Mouse (Mus musculus): ENCODE data around the gene Sf3b2. TPM values are rescaled to one million over a fixed set of nuclear protein-coding genes. Genes with fewer than 3 reads are reported as not detected.

Sf3b2 gene
- total and polyA plus RNA-seq, 3 experiments, result 180 to 331 (median 259) TPM

- TF ChIP-seq USF2 (IDR thresholded peaks at IDR 0.05; ENCODE audit: borderline replicate concordance in 1 of 2, insufficient read depth in 1 of 2, low read depth in 1 of 2, low read length in 2 of 2) (no peak), SIN3A (IDR thresholded peaks at IDR 0.05; ENCODE audit: low read length) (peak; percentile 38; the same call in 1 of the 2 replicates), ZNF384 (IDR thresholded peaks at IDR 0.05; ENCODE audit: low read depth, low read length) (no peak), POLR2AphosphoS5 (IDR thresholded peaks at IDR 0.05; ENCODE audit: borderline replicate concordance, low read depth, low read length) (no peak), MYC (IDR thresholded peaks at IDR 0.05; ENCODE audit: low read depth, low read length) (no peak), TBP (IDR thresholded peaks at IDR 0.05; ENCODE audit: low read depth, low read length) (no peak), CHD1 (IDR thresholded peaks at IDR 0.05; ENCODE audit: low read depth, low read length) (no peak), SMC3 (IDR thresholded peaks at IDR 0.05; ENCODE audit: low read depth, low read length) (no peak), KAT2A (conservative IDR thresholded peaks at IDR 0.05; ENCODE audit: low read depth, low read length) (no peak), GATA1 (IDR thresholded peaks at IDR 0.05; ENCODE audit: low read depth, low read length) (peak; percentile 76), MAX (IDR thresholded peaks at IDR 0.05; ENCODE audit: low read length) (no peak), HCFC1 (IDR thresholded peaks at IDR 0.05; ENCODE audit: low read depth, low read length) (no peak), GABPA (IDR thresholded peaks at IDR 0.05; ENCODE audit: low read depth, low read length) (no peak), ETS1 (IDR thresholded peaks at IDR 0.05; ENCODE audit: low read depth, low read length) (peak; percentile 49; the same call in 1 of the 2 replicates), MXI1 (IDR thresholded peaks at IDR 0.05; ENCODE audit: low read depth, low read length) (peak; percentile 36; the same call in 1 of the 2 replicates), RCOR1 (IDR thresholded peaks at IDR 0.05; ENCODE audit: low read depth, low read length) (peak; percentile 64; the same call in 1 of the 2 replicates), JUND (IDR thresholded peaks at IDR 0.05; ENCODE audit: low read depth, low read length) (no peak), EP300 (IDR thresholded peaks at IDR 0.05; ENCODE audit: low read depth in 1 of 2, low read length in 2 of 2) (peak; percentile 41 to 46), POLR2A (IDR thresholded peaks at IDR 0.05; ENCODE audit: control insufficient read depth in 1 of 2, insufficient read depth in 1 of 2, low read depth in 1 of 2, low read length in 2 of 2, poor library complexity in 1 of 2) (no peak), POLR2AphosphoS2 (IDR thresholded peaks at IDR 0.05; ENCODE audit: low read length) (no peak), TCF12 (IDR thresholded peaks at IDR 0.05; ENCODE audit: low read depth, low read length) (0 out of 2 replicates have a peak, but pooled peaks have one; percentile 26)
- Histone ChIP-seq H3K4me1 (ENCODE audit: control insufficient read depth in 1 of 2, insufficient read depth in 2 of 2, low read length in 2 of 2) (peaks cover 20 to 44% of the 10 kb centered on the region in 2 experiments), H3K27me3 (ENCODE audit: control insufficient read depth in 1 of 2, insufficient read depth in 2 of 2, low read length in 2 of 2) (no peaks in the 10 kb centered on the region), H3K4me3 (ENCODE audit: control insufficient read depth in 1 of 2, insufficient read depth in 1 of 2, low read depth in 2 of 2, low read length in 2 of 2) (peak overlapping the region in 1 of 2 experiments; percentile 18; a peak in 3 of 4 replicates), H3K9me3 (replicated peaks; ENCODE audit: insufficient read depth, low read length) (no peaks in the 10 kb centered on the region), H3K79me2 (ENCODE audit: control insufficient read depth, insufficient read depth, low read length, poor library complexity) (peaks cover 13% of the 10 kb centered on the region), H3K36me3 (ENCODE audit: control insufficient read depth in 1 of 2, insufficient read depth in 2 of 2, low read length in 2 of 2) (peaks cover 3 to 57% of the 10 kb centered on the region in 2 experiments; a peak in 3 of 4 replicates), H3K9ac (ENCODE audit: control insufficient read depth, low read depth, low read length, poor library complexity, severe bottlenecking) (peak overlapping the region; percentile 48), H3K27ac (ENCODE audit: control insufficient read depth, low read depth, low read length) (peak overlapping the region; percentile 47)
- DNase-seq (ENCODE audit: low read depth, low spot score), result peak; percentile 76
Measured at GRCm38 (mm10) chr19:5269392-5269791, 25.9 kb downstream of the Sf3b2 start.

- H3K4me1 ChIP-seq (ENCODE audit: control insufficient read depth in 1 of 2, insufficient read depth in 2 of 2, low read length in 2 of 2), result peaks cover 20 to 44% of the 10 kb centered on the region in 2 experiments
- H3K27ac ChIP-seq (ENCODE audit: control insufficient read depth, low read depth, low read length), result peak overlapping the region; percentile 97
- peaks cover 13% of the 10 kb centered on the region for H3K79me2 ChIP-seq (ENCODE audit: control insufficient read depth, insufficient read depth, low read length, poor library complexity)
- no peaks in the 10 kb centered on the region for H3K9me3 ChIP-seq (replicated peaks; ENCODE audit: insufficient read depth, low read length)
- H3K9ac ChIP-seq (ENCODE audit: control insufficient read depth, low read depth, low read length, poor library complexity, severe bottlenecking), result peak overlapping the region; percentile 51
- H3K36me3 ChIP-seq (ENCODE audit: control insufficient read depth in 1 of 2, insufficient read depth in 2 of 2, low read length in 2 of 2), result peaks cover 0 to 57% of the 10 kb centered on the region in 2 experiments; a peak in 2 of 4 replicates
- TF ChIP-seq TAL1 (IDR thresholded peaks at IDR 0.05; ENCODE audit: low read length) (peak; percentile 61), SMC3 (IDR thresholded peaks at IDR 0.05; ENCODE audit: low read depth, low read length) (no peak), GATA1 (IDR thresholded peaks at IDR 0.05; ENCODE audit: low read depth, low read length) (0 out of 2 replicates have a peak, but pooled peaks have one; percentile 16), RCOR1 (IDR thresholded peaks at IDR 0.05; ENCODE audit: low read depth, low read length) (no peak)
- H3K4me3 ChIP-seq (ENCODE audit: control insufficient read depth in 1 of 2, insufficient read depth in 1 of 2, low read depth in 2 of 2, low read length in 2 of 2), result peak overlapping the region; percentile 18 to 23; a peak in 2 of 4 replicates
- DNase-seq (ENCODE audit: low read depth, low spot score), result peak; percentile 67
- no peaks in the 10 kb centered on the region for H3K27me3 ChIP-seq (ENCODE audit: control insufficient read depth in 1 of 2, insufficient read depth in 2 of 2, low read length in 2 of 2)
Measured at GRCm38 (mm10) chr19:5268875-5269274, 26.4 kb downstream of the Sf3b2 start.
